Mouse (Mus musculus): ENCODE measurements around the gene Olfm2. TPM values are rescaled to one million over a fixed set of nuclear protein-coding genes. Genes with fewer than 3 reads are reported as not detected.

Gene Olfm2
- polyA plus RNA-seq, 1 experiment from 2014 or later, result 209 TPM

- ATAC-seq (replicated peaks), result peak; percentile 67
- Histone ChIP-seq H3K4me1 (peaks cover 38% of the 10 kb centered on the region), H3K9me3 (no peaks in the 10 kb centered on the region), H3K27ac (peak overlapping the region; percentile 63), H3K4me2 (no peak overlapping the region), H3K36me3 (replicated peaks) (peaks cover 16% of the 10 kb centered on the region), H3K27me3 (replicated peaks) (no peaks in the 10 kb centered on the region), H3K9ac (no peak overlapping the region), H3K4me3 (no peak overlapping the region)
- 49% methylated on average over 2 of the region's 2 CpGs for whole genome bisulfite sequencing
Observed at GRCm38 (mm10) chr9:20663956-20664355, 82.2 kb downstream of the Olfm2 start.

DNA sequence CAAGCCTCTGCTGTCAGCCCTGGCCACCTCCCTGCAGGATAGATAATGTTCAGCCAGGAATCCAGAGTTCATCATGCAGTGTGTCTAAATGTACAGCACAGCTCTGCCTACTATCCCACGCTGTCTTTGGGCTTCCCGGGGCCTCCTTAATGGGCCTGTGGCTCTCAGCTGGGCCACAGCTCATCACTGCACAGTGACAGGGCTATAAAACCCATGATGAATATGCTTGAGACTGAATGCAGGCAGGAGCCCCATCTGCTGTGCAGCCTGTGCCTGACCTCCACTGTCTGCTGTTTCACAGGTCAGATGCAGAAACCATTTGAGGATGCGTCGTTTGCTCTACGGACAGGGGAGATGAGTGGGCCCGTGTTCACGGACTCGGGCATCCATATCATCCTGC lies 83.3 kb downstream of the Olfm2 start:
- no peak overlapping the region for H3K4me3 ChIP-seq
- H3K9ac ChIP-seq, result no peak overlapping the region
- ATAC-seq (replicated peaks), result no peak
- peaks cover 21% of the 10 kb centered on the region for H3K36me3 ChIP-seq (replicated peaks)
- H3K27ac ChIP-seq, result peak overlapping the region; percentile 63
- 76% methylated on average over 8 of the region's 8 CpGs for WGBS
- H3K27me3 ChIP-seq (replicated peaks), result no peaks in the 10 kb centered on the region
- peaks cover 38% of the 10 kb centered on the region for H3K4me1 ChIP-seq
- no peak overlapping the region for H3K4me2 ChIP-seq
- no peaks in the 10 kb centered on the region for H3K9me3 ChIP-seq

GRCm38 (mm10) chr9:20662325-20662724 lies 83.8 kb downstream of the Olfm2 start:
- Histone ChIP-seq H3K9me3 (no peaks in the 10 kb centered on the region), H3K36me3 (replicated peaks) (peaks cover 26% of the 10 kb centered on the region), H3K27me3 (replicated peaks) (no peaks in the 10 kb centered on the region), H3K4me1 (peaks cover 38% of the 10 kb centered on the region), H3K27ac (peak overlapping the region; percentile 63; the same call in 1 of the 2 replicates), H3K4me2 (no peak overlapping the region), H3K4me3 (no peak overlapping the region), H3K9ac (no peak overlapping the region)
- WGBS, result 63% methylated on average over 3 of the region's 3 CpGs
- ATAC-seq (replicated peaks), result peak; percentile 19; the same call in 1 of the 2 replicates

DNA sequence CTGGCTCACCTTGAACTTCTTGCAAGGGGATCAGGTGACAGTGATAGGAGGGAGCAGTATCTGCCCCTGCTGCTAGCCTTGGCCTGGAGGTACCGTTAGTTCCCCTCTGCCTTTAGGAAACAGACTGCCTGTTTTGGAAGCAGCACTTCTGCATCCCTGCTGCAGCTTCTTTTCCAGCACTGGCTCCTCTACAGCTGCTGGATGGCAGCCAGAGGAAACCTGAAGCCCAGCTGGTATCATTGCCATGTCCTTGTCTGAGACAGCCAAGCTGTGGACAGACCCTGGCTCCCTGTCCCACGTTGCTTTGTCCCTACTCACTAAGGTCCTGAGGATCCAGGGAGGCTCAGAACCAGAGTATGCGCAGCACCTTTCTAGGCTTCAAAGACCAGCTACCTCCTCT lies 88.6 kb downstream of the Olfm2 start:
- peaks cover 28% of the 10 kb centered on the region for H3K36me3 ChIP-seq (replicated peaks)
- no peak overlapping the region for H3K4me3 ChIP-seq
- no peak overlapping the region for H3K4me2 ChIP-seq
- no peak for ATAC-seq (replicated peaks)
- peaks cover 31% of the 10 kb centered on the region for H3K4me1 ChIP-seq
- no peak overlapping the region for H3K27ac ChIP-seq
- H3K9me3 ChIP-seq, result no peaks in the 10 kb centered on the region
- H3K27me3 ChIP-seq (replicated peaks), result no peaks in the 10 kb centered on the region
- H3K9ac ChIP-seq, result no peak overlapping the region
- WGBS, result 88% methylated on average over 3 of the region's 3 CpGs

GRCm38 (mm10) chr9:20653859-20654258 lies 92.3 kb downstream of the Olfm2 start:
- H3K4me1 ChIP-seq, result peaks cover 37% of the 10 kb centered on the region
- H3K9ac ChIP-seq, result no peak overlapping the region
- ATAC-seq (replicated peaks), result no peak
- H3K9me3 ChIP-seq, result no peaks in the 10 kb centered on the region
- WGBS, result 94% methylated on average over 3 of the region's 3 CpGs
- no peak overlapping the region for H3K27ac ChIP-seq
- no peak overlapping the region for H3K4me3 ChIP-seq
- H3K4me2 ChIP-seq, result no peak overlapping the region
- no peaks in the 10 kb centered on the region for H3K27me3 ChIP-seq (replicated peaks)
- peaks cover 18% of the 10 kb centered on the region; the same call in 1 of the 2 replicates for H3K36me3 ChIP-seq (replicated peaks)

DNA sequence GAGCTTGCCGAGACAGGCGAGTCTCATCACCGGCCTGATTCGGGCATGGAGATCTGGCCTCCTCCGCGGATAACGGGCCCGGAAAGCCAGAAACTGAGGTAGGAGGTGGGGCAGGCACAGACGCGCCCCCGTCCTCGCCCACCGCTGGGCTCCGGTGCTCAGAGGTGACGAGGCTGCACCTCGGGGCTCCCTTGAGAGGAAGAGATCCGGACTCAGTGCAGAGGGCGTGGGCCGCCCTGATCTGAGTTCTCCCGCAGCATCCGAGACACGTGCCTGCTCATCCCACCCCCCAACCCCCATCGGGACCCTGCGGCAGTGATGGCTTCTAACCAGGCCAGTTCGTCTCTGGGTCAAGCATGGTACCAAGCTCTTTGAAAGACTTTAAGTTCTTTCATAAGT lies 93.9 kb downstream of the Olfm2 start:
- Histone ChIP-seq H3K9me3 (no peaks in the 10 kb centered on the region), H3K9ac (peak overlapping the region; percentile 80), H3K4me1 (peaks cover 37% of the 10 kb centered on the region), H3K27me3 (replicated peaks) (no peaks in the 10 kb centered on the region), H3K4me2 (peak overlapping the region; percentile 77), H3K36me3 (replicated peaks) (peaks cover 10% of the 10 kb centered on the region; the same call in 1 of the 2 replicates), H3K27ac (peak overlapping the region; percentile 59; the same call in 1 of the 2 replicates), H3K4me3 (peak overlapping the region; percentile 90)
- under 1% methylated on average over 25 of the region's 25 CpGs for WGBS
- peak; percentile 50; the same call in 1 of the 2 replicates for ATAC-seq (replicated peaks)

DNA sequence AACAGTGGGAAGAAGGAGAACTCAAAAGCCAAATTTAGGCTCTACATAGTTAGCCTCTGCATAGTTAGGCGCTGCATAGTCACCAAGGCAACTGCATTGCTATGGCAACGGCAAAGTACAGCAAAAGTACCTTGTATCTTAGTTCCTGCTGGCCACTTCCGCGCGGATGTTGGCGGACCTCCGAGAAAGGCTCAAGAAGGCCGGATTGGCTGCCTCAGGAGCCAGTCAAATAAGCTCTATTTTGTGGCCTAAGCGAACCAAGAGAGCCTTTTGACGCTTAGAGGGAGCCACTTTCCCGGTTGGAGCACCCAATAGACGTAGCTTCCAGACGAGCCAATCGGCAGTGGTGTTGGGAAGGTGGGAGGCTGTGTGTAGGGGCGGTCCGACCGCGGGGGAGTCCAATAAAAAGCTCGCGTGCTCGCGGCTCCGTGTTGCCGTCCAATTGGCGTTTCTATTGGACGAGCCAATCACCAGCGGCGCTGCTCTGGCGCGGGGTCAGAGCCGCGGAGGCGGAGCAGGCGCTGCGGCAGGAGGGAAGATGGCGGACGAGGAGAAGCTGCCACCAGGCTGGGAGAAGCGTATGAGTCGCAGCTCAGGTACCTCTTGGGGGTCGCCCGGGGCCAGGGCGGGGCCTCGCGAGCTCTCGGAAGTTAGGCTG lies 94.4 kb downstream of the Olfm2 start, which contains the start of gene Pin1:
TSS of gene Pin1 (plus strand) at position 494 of the 658 bp plus-strand sequence.
- peak; percentile 99 for ATAC-seq (replicated peaks)
- WGBS, result under 1% methylated on average over 45 of the region's 45 CpGs
- H3K36me3 ChIP-seq (replicated peaks), result peaks cover 8% of the 10 kb centered on the region; the same call in 1 of the 2 replicates

DNA sequence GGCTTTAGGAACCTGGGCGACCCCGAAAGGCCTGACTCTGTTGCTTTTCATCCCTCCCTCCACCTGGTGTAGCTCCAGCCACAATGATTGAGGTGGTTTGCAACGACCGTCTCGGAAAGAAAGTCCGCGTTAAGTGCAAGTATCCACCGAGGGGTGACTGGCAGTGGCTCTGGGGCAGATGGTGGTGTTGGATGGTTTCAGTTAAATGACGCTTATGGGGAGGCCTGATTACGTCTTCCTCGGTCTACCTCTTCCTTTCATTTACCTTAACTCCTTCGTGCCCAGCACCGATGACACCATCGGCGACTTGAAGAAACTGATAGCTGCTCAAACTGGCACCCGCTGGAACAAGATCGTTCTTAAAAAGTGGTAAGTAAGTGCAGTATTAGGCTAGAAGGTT lies 101.0 kb downstream of the Olfm2 start:
- peak overlapping the region; percentile 92 for H3K4me3 ChIP-seq
- H3K9ac ChIP-seq, result peak overlapping the region; percentile 75
- H3K9me3 ChIP-seq, result no peaks in the 10 kb centered on the region
- no peak for ATAC-seq (replicated peaks)
- no peaks in the 10 kb centered on the region for H3K27me3 ChIP-seq (replicated peaks)
- H3K4me1 ChIP-seq, result peaks cover 43% of the 10 kb centered on the region
- 4% methylated on average over 17 of the region's 17 CpGs for WGBS
- H3K27ac ChIP-seq, result peak overlapping the region; percentile 86
- H3K36me3 ChIP-seq (replicated peaks), result 0 out of 2 replicates have a peak, but pooled peaks cover 7% of the 10 kb centered on the region
- H3K4me2 ChIP-seq, result peak overlapping the region; percentile 96

More for the DNA sequence above, 94.4 kb downstream of the Olfm2 start, which contains the start of gene Pin1:
- H3K4me1 ChIP-seq, result peaks cover 36% of the 10 kb centered on the region
- peak within 1 kb of the TSS; percentile 61 for H3K27ac ChIP-seq
- no peaks in the 10 kb centered on the region for H3K27me3 ChIP-seq (replicated peaks)
- peak within 1 kb of the TSS; percentile 77 for H3K4me2 ChIP-seq
- H3K9ac ChIP-seq, result peak within 1 kb of the TSS; percentile 80
- no peaks in the 10 kb centered on the region for H3K9me3 ChIP-seq
- peak within 1 kb of the TSS; percentile 90 for H3K4me3 ChIP-seq

GRCm38 (mm10) chr9:20644360-20645081 lies 101.6 kb downstream of the Olfm2 start, which contains the start of gene Fbxl12:
TSS of gene Fbxl12 (minus strand) at chr9:20644767.
- no peaks in the 10 kb centered on the region for H3K9me3 ChIP-seq
- H3K27me3 ChIP-seq (replicated peaks), result no peaks in the 10 kb centered on the region
- ATAC-seq (replicated peaks), result peak; percentile 30; the same call in 1 of the 2 replicates
- peak within 1 kb of the TSS; percentile 75 for H3K9ac ChIP-seq
- peak within 1 kb of the TSS; percentile 96 for H3K4me2 ChIP-seq
- 0 out of 2 replicates have a peak, but pooled peaks cover 7% of the 10 kb centered on the region for H3K36me3 ChIP-seq (replicated peaks)
- under 1% methylated on average over 43 of the region's 43 CpGs for WGBS
- peak within 1 kb of the TSS; percentile 92 for H3K4me3 ChIP-seq
- peak within 1 kb of the TSS; percentile 86 for H3K27ac ChIP-seq
- peaks cover 49% of the 10 kb centered on the region for H3K4me1 ChIP-seq

DNA sequence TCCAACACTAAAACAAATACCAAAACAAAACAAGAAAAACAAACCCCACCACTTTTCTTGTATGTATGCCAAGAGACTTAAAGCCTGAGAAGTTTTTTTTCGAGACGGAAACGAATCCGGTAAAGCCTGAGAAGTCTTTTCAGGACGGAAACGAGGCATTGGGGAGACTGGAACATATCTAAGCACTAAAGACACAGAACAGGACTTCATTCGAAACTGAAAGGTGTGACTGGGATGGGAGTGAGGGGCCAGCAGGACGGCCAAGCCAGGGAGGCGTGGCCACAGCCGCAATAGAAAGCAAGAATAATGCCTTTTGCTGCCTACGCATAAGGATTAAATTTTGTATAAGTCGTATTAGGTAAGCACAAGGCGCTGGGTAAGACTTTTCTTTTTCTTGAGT lies 102.4 kb downstream of the Olfm2 start:
- peak overlapping the region; percentile 75 for H3K9ac ChIP-seq
- 11% methylated on average over 13 of the region's 13 CpGs for WGBS
- H3K4me3 ChIP-seq, result peak overlapping the region; percentile 92
- peak overlapping the region; percentile 86 for H3K27ac ChIP-seq
- ATAC-seq (replicated peaks), result no peak
- H3K4me1 ChIP-seq, result peaks cover 50% of the 10 kb centered on the region
- no peaks in the 10 kb centered on the region for H3K27me3 ChIP-seq (replicated peaks)
- H3K36me3 ChIP-seq (replicated peaks), result 0 out of 2 replicates have a peak, but pooled peaks cover 7% of the 10 kb centered on the region
- peak overlapping the region; percentile 96 for H3K4me2 ChIP-seq
- H3K9me3 ChIP-seq, result no peaks in the 10 kb centered on the region

GRCm38 (mm10) chr9:20642896-20643466 lies 103.2 kb downstream of the Olfm2 start:
- Histone ChIP-seq H3K27me3 (replicated peaks) (no peaks in the 10 kb centered on the region), H3K4me3 (peak overlapping the region; percentile 92), H3K36me3 (replicated peaks) (peaks cover 15% of the 10 kb centered on the region; the same call in 1 of the 2 replicates), H3K9me3 (no peaks in the 10 kb centered on the region), H3K27ac (peak overlapping the region; percentile 86), H3K4me2 (peak overlapping the region; percentile 96), H3K4me1 (peaks cover 50% of the 10 kb centered on the region), H3K9ac (peak overlapping the region; percentile 75)
- peak; percentile 85 for ATAC-seq (replicated peaks)
- under 1% methylated on average over 30 of the region's 30 CpGs for WGBS

Measured in midbrain, embryonic 15.5 days (tissue).